Mouse (Mus musculus): ENCODE data around the gene Ndufaf2.

The Ndufaf2 gene

GRCm38 (mm10) chr13:108086036-108086435, 72.4 kb downstream of the Ndufaf2 start:
- DNase-seq (ENCODE audit: low read depth, low spot score) = no peak

GRCm38 (mm10) chr13:108084086-108084485, 74.3 kb downstream of the Ndufaf2 start:
- no peak for DNase-seq (ENCODE audit: low read depth, low spot score)

GRCm38 (mm10) chr13:108077901-108078300, 80.5 kb downstream of the Ndufaf2 start:
- DNase-seq (ENCODE audit: low read depth, low spot score) = no peak

- peak; percentile 86 for DNase-seq (ENCODE audit: low read depth, low spot score)
These were observed 80.9 kb downstream of the Ndufaf2 start for GRCm38 (mm10) chr13:108077476-108077875.

GRCm38 (mm10) chr13:108070171-108070570, 88.3 kb downstream of the Ndufaf2 start:
- DNase-seq (ENCODE audit: low read depth, low spot score) = no peak

GRCm38 (mm10) chr13:108069151-108069550, 89.3 kb downstream of the Ndufaf2 start:
- no peak for DNase-seq (ENCODE audit: low read depth, low spot score)

GRCm38 (mm10) chr13:108066021-108066420, 92.4 kb downstream of the Ndufaf2 start:
- no peak for DNase-seq (ENCODE audit: low read depth, low spot score)

- no peak for DNase-seq (ENCODE audit: low read depth, low spot score)
These were observed 94.1 kb downstream of the Ndufaf2 start for GRCm38 (mm10) chr13:108064331-108064730.

- DNase-seq (ENCODE audit: low read depth, low spot score) = no peak
These were observed 94.9 kb downstream of the Ndufaf2 start for GRCm38 (mm10) chr13:108063374-108064134.

- no peak for DNase-seq (ENCODE audit: low read depth, low spot score)
These were observed 95.5 kb downstream of the Ndufaf2 start for GRCm38 (mm10) chr13:108062900-108063299.

GRCm38 (mm10) chr13:108060936-108061578, 97.4 kb downstream of the Ndufaf2 start:
- DNase-seq (ENCODE audit: low read depth, low spot score) = no peak

GRCm38 (mm10) chr13:108060286-108060885, 98.0 kb downstream of the Ndufaf2 start:
- no peak for DNase-seq (ENCODE audit: low read depth, low spot score)

GRCm38 (mm10) chr13:108056896-108057295, 101.5 kb downstream of the Ndufaf2 start:
- DNase-seq (ENCODE audit: low read depth, low spot score) = peak; percentile 59

- DNase-seq (ENCODE audit: low read depth, low spot score) = no peak
These were observed 111.1 kb downstream of the Ndufaf2 start for GRCm38 (mm10) chr13:108047364-108047763.

GRCm38 (mm10) chr13:108046891-108047290, 111.5 kb downstream of the Ndufaf2 start:
- no peak for DNase-seq (ENCODE audit: low read depth, low spot score)

GRCm38 (mm10) chr13:108046071-108046470, 112.4 kb downstream of the Ndufaf2 start:
- no peak for DNase-seq (ENCODE audit: low read depth, low spot score)

GRCm38 (mm10) chr13:108045646-108046045, 112.8 kb downstream of the Ndufaf2 start:
- no peak for DNase-seq (ENCODE audit: low read depth, low spot score)

- DNase-seq (ENCODE audit: low read depth, low spot score) = peak; percentile 90
These were observed 114.0 kb downstream of the Ndufaf2 start, which contains the start of gene Smim15 for GRCm38 (mm10) chr13:108044222-108044941. Smim15 (plus strand) TSS chr13:108044446.

GRCm38 (mm10) chr13:108043431-108044221, 114.8 kb downstream of the Ndufaf2 start:
- peak; percentile 64 for DNase-seq (ENCODE audit: low read depth, low spot score)

- peak; percentile 92 for DNase-seq (ENCODE audit: low read depth, low spot score)
These were observed 117.1 kb downstream of the Ndufaf2 start for GRCm38 (mm10) chr13:108041358-108041757.

GRCm38 (mm10) chr13:108040451-108040850, 118.0 kb downstream of the Ndufaf2 start:
- DNase-seq (ENCODE audit: low read depth, low spot score) = no peak
